Mouse (Mus musculus) olfactory bulb, adult 2 months (tissue): Measurements from ENCODE around the gene Filip1.

Experiments
- CTCF ChIP-seq: fragments of 200-500 bp; IDR thresholded peaks from 2 replicates; pipeline ENCODE4 v1.5.1; 2012; ENCODE audit warnings: low read depth, mild to moderate bottlenecking, low read length, moderate library complexity; ENCODE audit not compliant: insufficient read depth
- POLR2A ChIP-seq: fragments of 200-500 bp; IDR thresholded peaks from 2 replicates; pipeline ENCODE4 v1.6.1; 2012; ENCODE audit warnings: mild to moderate bottlenecking, low read depth, low read length, moderate library complexity; ENCODE audit not compliant: insufficient read depth

DNA sequence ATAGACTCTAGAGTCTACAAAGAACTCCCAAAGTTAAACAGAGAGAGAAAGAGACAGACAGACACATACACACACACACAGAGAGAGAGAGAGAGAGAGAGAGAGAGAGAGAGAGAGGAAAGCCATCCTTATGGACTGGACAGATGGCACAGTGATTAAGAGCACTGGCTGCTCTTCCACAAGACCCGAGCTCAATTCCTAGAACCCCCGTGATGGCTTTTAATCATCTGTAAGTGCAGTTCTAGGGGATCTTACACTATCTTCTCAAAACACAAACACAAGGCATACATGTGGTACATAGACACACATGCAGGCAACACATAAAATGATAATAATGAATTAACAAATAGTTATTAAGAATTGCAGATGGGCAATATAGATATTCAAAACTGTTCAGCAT is 64.3 kb downstream of the Filip1 start:
- no peak for TF ChIP-seq POLR2A
- TF ChIP-seq CTCF, result no peak
